Mouse (Mus musculus) C2C12 (cell line): ENCODE data around the gene Adgrb3. TPM values are rescaled to one million over a fixed set of nuclear protein-coding genes. Genes with fewer than 3 reads are reported as not detected.

ENCODE experiments used
- H3K27me3 ChIP-seq: one replicate; pipeline ENCODE4 v1.6.1; 2011; ENCODE audit not compliant: control insufficient read depth, insufficient read depth, insufficient read length
- H3K36me3 ChIP-seq: one replicate; pipeline ENCODE4 v1.6.1; 2011; ENCODE audit not compliant: control insufficient read depth, insufficient read depth
- H3K4me3 ChIP-seq: one replicate; pipeline ENCODE4 v1.5.1; 2011; ENCODE audit warnings: mild to moderate bottlenecking, control low read depth; ENCODE audit not compliant: poor library complexity, insufficient read depth, severe bottlenecking
- H3K79me2 ChIP-seq: one replicate; pipeline ENCODE4 v1.6.1; 2011; ENCODE audit not compliant: control insufficient read depth, insufficient read depth
- H3K79me3 ChIP-seq: one replicate; pipeline ENCODE4 v1.6.1; 2011; ENCODE audit warnings: low read depth, control low read depth
- H3ac ChIP-seq: one replicate; pipeline ENCODE3; 2011; ENCODE audit warnings: low read depth; ENCODE audit not compliant: control insufficient read depth, insufficient read length
- CEBPB ChIP-seq: IDR thresholded peaks from one replicate; pipeline ENCODE4 v1.6.1; 2011; ENCODE audit warnings: low read depth, mild to moderate bottlenecking, control low read depth, moderate library complexity
- CTCF ChIP-seq: IDR thresholded peaks from one replicate; pipeline ENCODE4 v1.5.1; 2011; ENCODE audit not compliant: control insufficient read depth, insufficient read depth, insufficient read length
- FOSL1 ChIP-seq: IDR thresholded peaks from one replicate; pipeline ENCODE4 v1.8.0; 2011; ENCODE audit warnings: mild to moderate bottlenecking, low read length; ENCODE audit not compliant: poor library complexity, insufficient read depth, severe bottlenecking
- MAX ChIP-seq: IDR thresholded peaks from one replicate; pipeline ENCODE4 v1.6.1; 2011; ENCODE audit warnings: mild to moderate bottlenecking, control low read depth
- MYOD1 ChIP-seq: IDR thresholded peaks from one replicate; pipeline ENCODE4 v1.6.1; 2011; ENCODE audit warnings: low read depth; ENCODE audit not compliant: control insufficient read depth, insufficient read length
- MYOG ChIP-seq: IDR thresholded peaks from one replicate; pipeline ENCODE4 v1.6.1; 2011; ENCODE audit not compliant: control insufficient read depth, insufficient read length; ENCODE audit errors: extremely low read depth
- USF1 ChIP-seq: IDR thresholded peaks from one replicate; pipeline ENCODE4 v1.6.1; 2011; ENCODE audit warnings: low read depth, mild to moderate bottlenecking, control low read depth, moderate library complexity
- polyA plus RNA-seq: library from polyadenylated mRNA; unstranded; fragments of >200 nt; fragmentation: generic; extraction: Trizol; gene quantifications from one replicate; pipeline ENCODE4 v1.2.1, GENCODE M21; 2012; ENCODE audit warnings: missing spikeins

Adgrb3 gene
- polyA plus RNA-seq, 1 experiment, result not detected

DNA sequence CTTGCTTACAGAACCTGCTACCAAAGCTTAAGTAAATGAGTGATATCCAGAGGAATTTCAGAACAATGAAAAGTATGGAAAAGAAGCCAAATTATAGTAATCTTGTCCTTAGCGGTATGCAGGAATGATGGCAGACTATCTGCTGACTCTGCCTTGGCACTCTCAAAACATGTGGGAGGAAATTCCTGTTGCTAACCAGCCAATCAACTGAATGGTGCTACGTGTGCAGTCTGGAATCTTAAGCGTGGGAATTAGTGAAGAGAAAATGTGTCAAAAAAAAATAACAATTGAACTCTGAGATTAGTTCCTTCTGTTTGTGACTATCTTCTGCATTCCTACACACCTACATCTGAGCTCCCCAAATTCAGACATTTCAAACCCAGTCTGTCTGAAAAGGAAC lies 683.3 kb downstream of the Adgrb3 start:
- no peaks in the 10 kb centered on the region for H3K79me2 ChIP-seq
- no peak overlapping the region for H3K4me3 ChIP-seq
- no peak for TF ChIP-seq CEBPB
- TF ChIP-seq MYOD1, result no peak
- no peaks in the 10 kb centered on the region for H3K36me3 ChIP-seq
- H3ac ChIP-seq, result no peak overlapping the region
- no peaks in the 10 kb centered on the region for H3K27me3 ChIP-seq
- H3K79me3 ChIP-seq, result no peaks in the 10 kb centered on the region

DNA sequence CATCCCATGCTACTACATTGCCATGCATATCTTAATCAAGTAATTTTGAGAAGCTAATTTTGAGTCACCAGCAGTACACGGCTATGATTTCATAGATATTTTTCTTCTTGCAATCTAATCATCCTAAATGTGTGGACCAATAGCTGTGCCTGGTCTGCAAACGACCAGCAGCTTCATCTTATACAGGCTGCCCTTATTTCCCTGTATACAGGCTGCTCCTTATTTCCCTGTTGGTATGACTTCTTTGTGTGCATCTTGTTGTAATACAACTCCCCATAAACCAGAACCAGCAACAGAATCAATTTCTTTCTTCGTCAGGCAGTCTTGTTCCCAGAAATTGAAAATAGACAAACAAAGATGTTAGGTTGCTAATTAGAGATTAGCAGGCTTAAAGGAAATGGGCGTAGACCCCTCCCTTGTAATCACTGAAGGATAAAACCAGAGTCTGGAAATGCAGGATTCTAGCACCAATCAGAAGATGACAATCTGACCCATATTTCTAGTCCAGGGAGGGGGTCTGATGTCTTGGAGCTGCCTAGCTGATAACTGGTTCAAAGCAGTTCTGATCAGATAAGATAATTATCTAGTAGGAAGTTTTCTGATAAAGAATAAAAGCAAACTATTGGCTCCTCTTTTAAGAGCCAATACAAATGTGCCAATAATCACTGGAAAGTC lies 697.2 kb downstream of the Adgrb3 start:
- no peaks in the 10 kb centered on the region for H3K79me3 ChIP-seq
- H3K79me2 ChIP-seq, result no peaks in the 10 kb centered on the region
- TF ChIP-seq FOSL1, result no peak
- TF ChIP-seq MAX, result no peak
- no peak for TF ChIP-seq MYOD1
- no peak for TF ChIP-seq CEBPB
- no peak for TF ChIP-seq CTCF
- TF ChIP-seq MYOG, result no peak
- H3K27me3 ChIP-seq, result no peaks in the 10 kb centered on the region
- H3K36me3 ChIP-seq, result no peaks in the 10 kb centered on the region
- no peak overlapping the region for H3ac ChIP-seq
- no peak overlapping the region for H3K4me3 ChIP-seq

DNA sequence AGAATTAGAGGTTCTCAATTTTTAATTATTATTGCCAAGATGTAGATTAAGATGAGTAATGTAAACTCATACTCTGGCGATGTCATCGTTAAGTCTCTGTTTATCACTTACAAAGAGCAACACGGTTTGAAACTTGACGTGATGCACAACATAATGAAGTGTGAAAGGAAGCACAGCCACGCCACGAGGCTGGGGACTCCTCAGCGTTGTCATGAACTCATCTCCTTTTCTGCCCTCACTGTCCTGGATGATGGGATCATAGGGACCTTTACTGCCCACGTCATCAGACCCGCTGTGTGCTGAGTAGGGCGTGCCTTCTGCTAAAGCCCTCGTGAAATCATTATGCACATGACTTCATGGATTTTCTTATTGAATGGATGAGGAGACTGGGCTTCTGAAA lies 714.0 kb downstream of the Adgrb3 start:
- no peaks in the 10 kb centered on the region for H3K79me2 ChIP-seq
- no peaks in the 10 kb centered on the region for H3K79me3 ChIP-seq
- TF ChIP-seq MYOG, result no peak
- no peak for TF ChIP-seq CEBPB
- TF ChIP-seq USF1, result no peak
- no peak for TF ChIP-seq FOSL1
- TF ChIP-seq CTCF, result no peak
- no peak for TF ChIP-seq MAX
- TF ChIP-seq MYOD1, result no peak
- H3K27me3 ChIP-seq, result no peaks in the 10 kb centered on the region
- H3ac ChIP-seq, result no peak overlapping the region
- no peak overlapping the region for H3K4me3 ChIP-seq
- H3K36me3 ChIP-seq, result no peaks in the 10 kb centered on the region

DNA sequence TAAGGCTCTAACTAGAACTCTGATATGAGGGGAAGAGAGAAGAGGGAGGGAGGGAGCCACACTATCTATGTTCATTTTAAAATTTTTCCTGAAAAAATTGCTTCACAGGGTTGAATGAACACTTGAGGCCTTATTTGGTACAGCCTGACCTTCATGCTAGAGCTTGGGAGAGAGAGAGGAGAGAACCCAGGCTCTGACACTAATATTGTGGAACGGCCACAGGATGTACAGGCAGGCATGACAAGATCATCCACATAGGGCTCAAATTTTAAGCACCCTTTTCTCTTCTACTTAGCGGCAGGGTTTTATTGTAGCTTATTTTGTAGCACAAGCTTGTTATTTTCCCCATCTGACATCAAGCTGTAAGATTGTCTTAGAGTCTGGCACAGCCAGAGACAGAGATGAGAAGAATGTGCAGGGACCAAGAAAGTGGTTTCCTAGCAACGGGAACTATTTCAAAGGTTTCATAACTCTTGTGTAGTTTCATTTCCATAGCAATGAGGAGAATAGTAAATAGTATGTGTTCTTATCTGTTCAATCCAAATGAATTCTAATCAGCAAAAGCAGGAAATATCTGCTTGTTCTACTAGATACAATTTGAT lies 721.9 kb downstream of the Adgrb3 start:
- Histone ChIP-seq H3K27me3 (no peaks in the 10 kb centered on the region), H3K36me3 (no peaks in the 10 kb centered on the region), H3K79me3 (no peaks in the 10 kb centered on the region), H3K4me3 (no peak overlapping the region), H3K79me2 (no peaks in the 10 kb centered on the region), H3ac (no peak overlapping the region)
- TF ChIP-seq USF1 (no peak), CTCF (no peak), MYOG (no peak), FOSL1 (no peak), MYOD1 (no peak), CEBPB (no peak), MAX (no peak)

DNA sequence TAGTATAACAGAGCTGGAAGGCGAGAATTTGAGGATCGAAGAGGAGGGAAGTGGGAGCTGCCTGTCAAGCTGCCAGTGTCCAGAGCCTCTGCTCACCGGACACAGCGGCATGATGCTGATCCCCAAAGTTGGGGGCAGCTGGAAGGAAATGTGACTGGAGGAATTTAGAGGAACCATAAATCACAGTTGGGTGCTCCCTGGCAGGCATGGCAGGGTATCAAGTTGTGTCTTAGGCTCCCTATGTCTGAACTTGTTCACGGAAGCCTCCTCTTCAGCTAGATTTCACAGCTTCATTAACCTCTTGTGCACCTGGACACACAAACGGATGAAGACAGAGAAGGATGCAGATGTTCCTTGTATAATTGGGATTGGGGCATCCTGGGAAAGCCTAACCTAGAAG lies 722.8 kb downstream of the Adgrb3 start:
- H3K4me3 ChIP-seq, result no peak overlapping the region
- H3K27me3 ChIP-seq, result no peaks in the 10 kb centered on the region
- no peaks in the 10 kb centered on the region for H3K79me3 ChIP-seq
- no peaks in the 10 kb centered on the region for H3K79me2 ChIP-seq
- no peaks in the 10 kb centered on the region for H3K36me3 ChIP-seq
- TF ChIP-seq FOSL1 (no peak), MYOG (no peak), CTCF (no peak), MYOD1 (no peak), USF1 (no peak), CEBPB (no peak), MAX (no peak)
- no peak overlapping the region for H3ac ChIP-seq

DNA sequence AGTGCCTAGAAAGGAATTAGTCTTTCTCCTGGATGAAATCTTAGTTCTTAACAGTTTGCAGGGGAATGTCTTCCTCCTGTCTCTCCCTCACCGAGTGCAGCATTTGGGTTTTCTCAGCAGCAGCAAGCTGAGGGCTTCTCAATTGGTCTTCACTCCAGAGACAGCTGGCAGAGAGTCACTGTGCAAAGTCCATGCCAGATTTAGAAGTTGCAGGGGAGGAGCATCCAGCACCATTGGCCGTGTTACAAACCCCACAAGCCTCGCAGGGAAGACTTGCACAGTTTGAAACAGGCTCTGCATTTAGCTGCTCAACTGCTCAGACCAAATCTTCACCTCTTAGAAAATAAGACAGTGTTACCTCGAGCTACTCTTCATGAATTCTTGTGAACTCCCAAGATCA lies 724.1 kb downstream of the Adgrb3 start:
- no peaks in the 10 kb centered on the region for H3K36me3 ChIP-seq
- H3K79me3 ChIP-seq, result no peaks in the 10 kb centered on the region
- H3ac ChIP-seq, result no peak overlapping the region
- H3K79me2 ChIP-seq, result no peaks in the 10 kb centered on the region
- no peak for TF ChIP-seq MYOG
- no peak for TF ChIP-seq MAX
- TF ChIP-seq CEBPB, result no peak
- no peak for TF ChIP-seq USF1
- TF ChIP-seq FOSL1, result no peak
- TF ChIP-seq MYOD1, result no peak
- TF ChIP-seq CTCF, result no peak
- no peak overlapping the region for H3K4me3 ChIP-seq
- no peaks in the 10 kb centered on the region for H3K27me3 ChIP-seq
